Mouse (Mus musculus) liver, embryonic 13.5 days (tissue): ENCODE results near the gene Lactbl1. TPM values are rescaled to one million over a fixed set of nuclear protein-coding genes. Genes with fewer than 3 reads are reported as not detected.

Experiments used
- ATAC-seq: fragments of 200-750 bp; cut with Nextera tagmentation; 2 replicates; pipeline ENCODE4 v1.8.0; 2017; ENCODE audit warnings: low read depth, mild to moderate bottlenecking, moderate number of reproducible peaks, moderate library complexity
- DNase-seq: peaks from one replicate; pipeline ENCODE4 v3.0.0; 2022
- H3K27ac ChIP-seq: fragments of 300-500 bp; sonication (generic); 2 replicates; pipeline ENCODE4 v1.5.1; 2015; ENCODE audit warnings: moderate library complexity, mild to moderate bottlenecking, inconsistent platforms
- H3K27me3 ChIP-seq: fragments of 300-500 bp; sonication (generic); 2 replicates; pipeline ENCODE4 v1.6.1; 2015; ENCODE audit warnings: mild to moderate bottlenecking, inconsistent platforms
- H3K36me3 ChIP-seq: fragments of 300-500 bp; sonication (generic); 2 replicates; pipeline ENCODE4 v1.6.1; 2015; ENCODE audit warnings: mild to moderate bottlenecking, inconsistent platforms
- H3K4me1 ChIP-seq: fragments of 300-500 bp; sonication (generic); replicated peaks from 2 replicates; pipeline ENCODE4 v1.6.1; 2015; ENCODE audit warnings: inconsistent platforms
- H3K4me2 ChIP-seq: fragments of 300-500 bp; sonication (generic); 2 replicates; pipeline ENCODE4 v1.6.1; 2015; ENCODE audit warnings: inconsistent platforms, mild to moderate bottlenecking, moderate library complexity
- H3K4me3 ChIP-seq: fragments of 300-500 bp; sonication (generic); replicated peaks from 2 replicates; pipeline ENCODE4 v1.5.1; 2015; ENCODE audit warnings: mild to moderate bottlenecking, inconsistent platforms
- H3K9ac ChIP-seq: fragments of 300-500 bp; sonication (generic); 2 replicates; pipeline ENCODE4 v1.6.1; 2015; ENCODE audit warnings: mild to moderate bottlenecking, inconsistent platforms
- H3K9me3 ChIP-seq: fragments of 300-500 bp; sonication (generic); replicated peaks from 2 replicates; pipeline ENCODE4 v1.6.1; 2016; ENCODE audit warnings: inconsistent platforms
- WGBS: fragments of 180-500 bp; shearing (Covaris S2); methylation state at CpG from one replicate; pipeline ENCODE4 v1.1.7; 2015; ENCODE audit not compliant: insufficient replicate concordance; 5-methylcytosine and 5-hydroxymethylcytosine counted together
- polyA plus RNA-seq: library from polyadenylated mRNA; unstranded; fragments of >200 nt; fragmentation: Nextera tagmentation; extraction: Ambion mirVana; gene quantifications from 2 replicates; pipeline ENCODE4 v1.2.1, GENCODE M21; 2015

Lactbl1 gene
- not detected in 2 replicates for polyA plus RNA-seq

- H3K4me1 ChIP-seq, result no peaks in the 10 kb centered on the region
- H3K4me3 ChIP-seq, result no peak within 1 kb of the TSS
- no peaks in the 10 kb centered on the region for H3K9me3 ChIP-seq
- H3K4me2 ChIP-seq, result no peak within 1 kb of the TSS
- no peak within 1 kb of the TSS for H3K27ac ChIP-seq
- WGBS, result 55% methylated on average over 6 of the region's 6 CpGs
- ATAC-seq (no peak), DNase-seq (no peak)
- H3K36me3 ChIP-seq, result no peaks in the 10 kb centered on the region
- H3K9ac ChIP-seq, result no peak within 1 kb of the TSS
- H3K27me3 ChIP-seq, result no peaks in the 10 kb centered on the region
Observed at GRCm38 (mm10) chr4:136622388-136622787, at the start of gene Lactbl1. Lactbl1 (plus strand) TSS chr4:136622621.

GRCm38 (mm10) chr4:136581885-136582284 is 40.5 kb upstream of the Lactbl1 start:
- peaks cover 2% of the 10 kb centered on the region; the same call in 1 of the 2 replicates for H3K36me3 ChIP-seq
- H3K9ac ChIP-seq, result no peak overlapping the region
- ATAC-seq (no peak), DNase-seq (no peak)
- peaks cover 9% of the 10 kb centered on the region for H3K4me1 ChIP-seq
- no peak overlapping the region for H3K4me3 ChIP-seq
- WGBS, result 84% methylated on average over 3 of the region's 3 CpGs
- no peaks in the 10 kb centered on the region for H3K9me3 ChIP-seq
- no peak overlapping the region for H3K4me2 ChIP-seq
- H3K27me3 ChIP-seq, result no peaks in the 10 kb centered on the region
- no peak overlapping the region for H3K27ac ChIP-seq

GRCm38 (mm10) chr4:136587221-136587827 is 35.1 kb upstream of the Lactbl1 start:
- no peaks in the 10 kb centered on the region for H3K27me3 ChIP-seq
- no peaks in the 10 kb centered on the region for H3K9me3 ChIP-seq
- ATAC-seq (peak; percentile 39), DNase-seq (no peak)
- WGBS, result 74% methylated on average over 4 of the region's 4 CpGs
- peak overlapping the region; percentile 18; the same call in 1 of the 2 replicates for H3K4me3 ChIP-seq
- peak overlapping the region; percentile 54 for H3K4me2 ChIP-seq
- peaks cover 7% of the 10 kb centered on the region; the same call in 1 of the 2 replicates for H3K36me3 ChIP-seq
- H3K27ac ChIP-seq, result peak overlapping the region; percentile 59; the same call in 1 of the 2 replicates
- peaks cover 41% of the 10 kb centered on the region for H3K4me1 ChIP-seq
- peak overlapping the region; percentile 40 for H3K9ac ChIP-seq

- ATAC-seq, result peak; percentile 82
- 19% methylated on average over 4 of the region's 4 CpGs for WGBS
- Histone ChIP-seq H3K9ac (peak overlapping the region; percentile 40), H3K27me3 (no peaks in the 10 kb centered on the region), H3K27ac (peak overlapping the region; percentile 59; the same call in 1 of the 2 replicates), H3K4me2 (peak overlapping the region; percentile 54), H3K36me3 (peaks cover 7% of the 10 kb centered on the region; the same call in 1 of the 2 replicates), H3K9me3 (no peaks in the 10 kb centered on the region), H3K4me1 (peaks cover 47% of the 10 kb centered on the region), H3K4me3 (peak overlapping the region; percentile 18; the same call in 1 of the 2 replicates)
- DNase-seq, result peak; percentile 20
Observed at GRCm38 (mm10) chr4:136588003-136588402, 34.4 kb upstream of the Lactbl1 start.

GRCm38 (mm10) chr4:136592111-136592510 is 30.3 kb upstream of the Lactbl1 start:
- ATAC-seq (no peak), DNase-seq (no peak)
- Histone ChIP-seq H3K27ac (no peak overlapping the region), H3K4me2 (no peak overlapping the region), H3K9me3 (no peaks in the 10 kb centered on the region), H3K27me3 (no peaks in the 10 kb centered on the region), H3K36me3 (peaks cover 7% of the 10 kb centered on the region; the same call in 1 of the 2 replicates), H3K9ac (no peak overlapping the region), H3K4me1 (peaks cover 55% of the 10 kb centered on the region), H3K4me3 (no peak overlapping the region)
- 50% methylated on average over 4 of the region's 4 CpGs for WGBS

GRCm38 (mm10) chr4:136594006-136594405 is 28.4 kb upstream of the Lactbl1 start:
- Histone ChIP-seq H3K36me3 (peaks cover 7% of the 10 kb centered on the region; the same call in 1 of the 2 replicates), H3K4me2 (no peak overlapping the region), H3K4me3 (no peak overlapping the region), H3K27ac (no peak overlapping the region), H3K9me3 (no peaks in the 10 kb centered on the region), H3K27me3 (no peaks in the 10 kb centered on the region), H3K9ac (no peak overlapping the region), H3K4me1 (peaks cover 55% of the 10 kb centered on the region)
- DNase-seq (no peak), ATAC-seq (no peak)
- 83% methylated on average over 2 of the region's 2 CpGs for WGBS

- WGBS, result 79% methylated on average over 6 of the region's 6 CpGs
- no peak for DNase-seq
- H3K27ac ChIP-seq, result no peak overlapping the region
- peaks cover 3% of the 10 kb centered on the region; the same call in 1 of the 2 replicates for H3K36me3 ChIP-seq
- peaks cover 50% of the 10 kb centered on the region for H3K4me1 ChIP-seq
- H3K27me3 ChIP-seq, result no peaks in the 10 kb centered on the region
- no peaks in the 10 kb centered on the region for H3K9me3 ChIP-seq
- H3K9ac ChIP-seq, result no peak overlapping the region
- no peak for ATAC-seq
- H3K4me3 ChIP-seq, result no peak overlapping the region
- H3K4me2 ChIP-seq, result no peak overlapping the region
Observed at GRCm38 (mm10) chr4:136595221-136595620, 27.2 kb upstream of the Lactbl1 start.

- WGBS, result 70% methylated on average over 7 of the region's 7 CpGs
- no peak for ATAC-seq
- Histone ChIP-seq H3K4me1 (peaks cover 50% of the 10 kb centered on the region), H3K27me3 (no peaks in the 10 kb centered on the region), H3K36me3 (no peaks in the 10 kb centered on the region), H3K4me2 (no peak overlapping the region), H3K27ac (no peak overlapping the region; the same call in 1 of the 2 replicates), H3K9me3 (no peaks in the 10 kb centered on the region), H3K9ac (no peak overlapping the region), H3K4me3 (no peak overlapping the region)
- no peak for DNase-seq
Observed at GRCm38 (mm10) chr4:136598268-136598876, 24.0 kb upstream of the Lactbl1 start.

- Histone ChIP-seq H3K36me3 (no peaks in the 10 kb centered on the region), H3K4me2 (no peak overlapping the region), H3K27ac (no peak overlapping the region), H3K4me1 (peaks cover 36% of the 10 kb centered on the region), H3K4me3 (no peak overlapping the region), H3K9ac (no peak overlapping the region), H3K27me3 (no peaks in the 10 kb centered on the region), H3K9me3 (no peaks in the 10 kb centered on the region)
- WGBS, result 85% methylated on average over 3 of the region's 3 CpGs
- ATAC-seq (no peak), DNase-seq (no peak)
Observed at GRCm38 (mm10) chr4:136599869-136600268, 22.6 kb upstream of the Lactbl1 start.

- 85% methylated on average over 2 of the region's 2 CpGs for WGBS
- H3K9me3 ChIP-seq, result no peaks in the 10 kb centered on the region
- ATAC-seq, result no peak
Observed at GRCm38 (mm10) chr4:136600536-136600935, 21.9 kb upstream of the Lactbl1 start.

GRCm38 (mm10) chr4:136601476-136601875 is 20.9 kb upstream of the Lactbl1 start:
- DNase-seq (peak; percentile 23), ATAC-seq (0 out of 2 replicates have a peak, but pooled peaks have one; percentile 3)
- Histone ChIP-seq H3K4me2 (peak overlapping the region; percentile 69), H3K27me3 (no peaks in the 10 kb centered on the region), H3K27ac (peak overlapping the region; percentile 86), H3K4me3 (peak overlapping the region; percentile 96), H3K36me3 (no peaks in the 10 kb centered on the region), H3K9ac (peak overlapping the region; percentile 99), H3K9me3 (no peaks in the 10 kb centered on the region), H3K4me1 (peaks cover 36% of the 10 kb centered on the region)
- 2% methylated on average over 13 of the region's 13 CpGs for WGBS

More at GRCm38 (mm10) chr4:136600536-136600935, 21.9 kb upstream of the Lactbl1 start:
- peaks cover 36% of the 10 kb centered on the region for H3K4me1 ChIP-seq
- H3K4me3 ChIP-seq, result peak overlapping the region; percentile 96
- H3K27me3 ChIP-seq, result no peaks in the 10 kb centered on the region
- H3K36me3 ChIP-seq, result no peaks in the 10 kb centered on the region
- H3K27ac ChIP-seq, result no peak overlapping the region
- peak overlapping the region; percentile 99; the same call in 1 of the 2 replicates for H3K9ac ChIP-seq
- DNase-seq, result no peak
- peak overlapping the region; percentile 69 for H3K4me2 ChIP-seq
